Mouse (Mus musculus) left cerebral cortex, adult 8-10 months (tissue): ENCODE results near the gene Ppp1r12c. TPM values are rescaled to one million over a fixed set of nuclear protein-coding genes. Genes with fewer than 3 reads are reported as not detected.
A peak's percentile ranks its signal among the peaks of the same experiment; 100 is the strongest.

Experiments
- DNase-seq, 2 experiments: peaks; one replicate each; pipeline ENCODE4 v3.0.0; 2022; ENCODE audit warnings: low spot score in 2 of 2
- microRNA-seq, 2 experiments: library from miRNA; unstranded; fragments of <30 nt; microRNA quantifications; one replicate each; pipeline ENCODE4 v1.2.0; 2022
- total RNA-seq, 4 experiments: library from RNA; stranded (reverse); gene quantifications; 2 replicates each; pipeline ENCODE4 v1.2.4; 2022

Gene Ppp1r12c
- total RNA-seq, 4 experiments from 2014 or later: 142 to 158 (median 151) TPM

DNA sequence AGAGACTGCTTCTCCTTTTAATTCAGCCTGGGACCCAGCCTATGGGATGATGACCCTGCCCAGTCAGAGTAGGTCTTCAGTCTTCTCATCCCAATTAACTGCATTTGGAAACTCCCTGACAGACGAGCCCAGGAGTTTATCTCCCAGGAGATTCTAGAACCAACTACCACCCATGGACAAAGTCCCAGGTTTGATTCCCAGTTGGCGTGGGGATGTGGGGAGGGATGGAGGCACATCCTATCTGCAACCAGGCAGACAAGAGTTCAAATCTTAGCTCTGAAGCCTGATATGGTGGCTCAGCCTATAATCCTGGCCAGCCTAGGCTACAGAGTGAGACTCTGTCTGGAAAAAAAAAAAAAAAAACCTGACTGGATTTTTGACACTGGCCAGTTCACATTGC lies 63.8 kb downstream of the Ppp1r12c start:
- DNase-seq: no peak

DNA sequence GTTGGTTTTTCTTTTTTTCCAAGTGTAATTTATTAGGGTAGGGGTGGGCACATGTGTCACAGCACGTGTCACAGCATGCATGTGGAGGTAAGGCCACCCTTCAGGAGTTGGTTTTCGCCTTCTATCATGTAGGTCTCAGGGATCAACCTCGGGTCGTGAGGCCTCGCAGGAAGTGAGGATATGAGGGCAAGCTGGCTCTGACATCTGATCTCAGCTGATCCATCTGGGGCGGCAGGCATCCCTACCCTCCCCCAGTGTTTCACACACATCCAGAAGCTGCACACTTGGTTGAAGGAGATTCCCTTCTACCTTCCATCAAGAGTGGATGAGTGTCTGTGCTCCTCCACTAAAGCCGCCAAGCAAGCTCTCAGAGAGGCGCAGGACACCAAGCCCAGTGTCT lies 69.5 kb downstream of the Ppp1r12c start:
- no peak for DNase-seq

DNA sequence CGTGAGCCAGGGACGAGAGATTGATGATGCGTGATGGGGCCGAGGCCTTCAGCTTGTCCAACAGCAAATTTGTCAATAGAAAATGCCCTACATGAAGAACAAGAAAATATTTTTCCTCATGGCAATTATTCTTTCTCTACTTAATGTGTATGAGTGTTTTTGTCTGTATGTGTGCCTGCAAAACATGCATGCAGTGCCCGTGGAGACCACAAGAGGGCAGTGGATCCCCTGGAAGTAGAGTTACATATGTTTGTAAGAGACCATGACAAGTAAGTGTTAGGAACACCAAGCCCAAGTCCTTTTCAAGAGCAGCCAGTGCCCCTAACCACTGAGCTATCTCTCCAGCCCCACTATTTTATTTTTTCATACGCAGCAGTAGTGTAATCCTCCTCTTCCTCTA lies 69.9 kb downstream of the Ppp1r12c start:
- DNase-seq: peak in 1 of 2 experiments; percentile 51

Small RNA genes within 50 kb of the gene (microRNA-seq; reads per million reads assigned to microRNA genes)
- 0 reads per million in 2 experiments for gene Gm24605

Other genes starting within 250 kb of the Ppp1r12c start
- not detected for gene Ncr1, start 164.0 kb downstream of the Ppp1r12c start, total RNA-seq
- gene Gp6, start 103.9 kb downstream of the Ppp1r12c start, total RNA-seq: not detected
- 10 to 100 TPM; 27.5 to 29.5 (median 27.8) TPM for gene Rdh13, start 56.0 kb downstream of the Ppp1r12c start, total RNA-seq
- gene Eps8l1, start 41.0 kb downstream of the Ppp1r12c start, total RNA-seq: 1 to 10 TPM; 1.5 to 3.6 (median 2.9) TPM
- gene Tnnt1, start 14.7 kb upstream of the Ppp1r12c start, total RNA-seq: 10 to 100 TPM in 1 of 4 experiments, 1 to 10 TPM in 3; 7.5 to 10.9 (median 8.2) TPM
- 1 to 10 TPM; 1.9 to 4.5 (median 4.1) TPM for gene Tnni3, start 22.5 kb upstream of the Ppp1r12c start, total RNA-seq
- gene Dnaaf3, start 30.8 kb upstream of the Ppp1r12c start, total RNA-seq: under 1 TPM; 0.22 to 0.79 (median 0.30) TPM
- 100 to 1,000 TPM; 251 to 286 (median 266) TPM for gene Syt5, start 45.9 kb upstream of the Ppp1r12c start, total RNA-seq
- gene Ptprh, start 102.4 kb upstream of the Ppp1r12c start, total RNA-seq: 1 to 10 TPM in 3 of 4 experiments, under 1 TPM in 1; 0.79 to 1.7 (median 1.3) TPM
- 10 to 100 TPM in 3 of 4 experiments, 1 to 10 TPM in 1; 9.1 to 12.5 (median 12.2) TPM for gene Tmem86b, start 129.7 kb upstream of the Ppp1r12c start, total RNA-seq
- 100 to 1,000 TPM; 118 to 128 (median 127) TPM for gene Ppp6r1, start 157.3 kb upstream of the Ppp1r12c start, total RNA-seq
- 10 to 100 TPM; 83.7 to 95.5 (median 89.4) TPM for gene Hspbp1, start 183.4 kb upstream of the Ppp1r12c start, total RNA-seq
- 100 to 1,000 TPM; 377 to 435 (median 401) TPM for gene Brsk1, start 188.9 kb upstream of the Ppp1r12c start, total RNA-seq
- under 1 TPM in 2 of 4 experiments, not detected in 2; 0.16 to 0.21 TPM for gene Tmem150b, start 223.6 kb upstream of the Ppp1r12c start, total RNA-seq
- gene Kmt5c, start 238.4 kb upstream of the Ppp1r12c start, total RNA-seq: 10 to 100 TPM; 22.0 to 31.3 (median 25.3) TPM